Mouse (Mus musculus) heart, embryonic 15.5 days (tissue): ENCODE results near the gene Fbxo27. TPM values are rescaled to one million over a fixed set of nuclear protein-coding genes. Genes with fewer than 3 reads are reported as not detected.
"Not testable (repeated sequence)": the region's sequence is repeated elsewhere in the genome, so short reads cannot be mapped to it uniquely, and the experiment has no call there.

Experiments
- ATAC-seq: fragments of 200-750 bp; cut with Nextera tagmentation; replicated peaks from 2 replicates; pipeline ENCODE4 v1.8.0; 2017; ENCODE audit warnings: low read depth, moderate TSS enrichment; ENCODE audit not compliant: insufficient number of reproducible peaks, insufficient read depth, low FRiP score
- H3K27ac ChIP-seq: fragments of 300-500 bp; sonication (generic); 2 replicates; pipeline ENCODE4 v1.5.1; 2015; ENCODE audit warnings: mild to moderate bottlenecking, inconsistent platforms
- H3K27me3 ChIP-seq: fragments of 300-500 bp; sonication (generic); 2 replicates; pipeline ENCODE4 v1.6.1; 2015; ENCODE audit warnings: inconsistent platforms
- H3K36me3 ChIP-seq: fragments of 300-500 bp; sonication (generic); 2 replicates; pipeline ENCODE4 v1.6.1; 2015; ENCODE audit warnings: mild to moderate bottlenecking, inconsistent platforms
- H3K4me1 ChIP-seq: fragments of 300-500 bp; sonication (generic); replicated peaks from 2 replicates; pipeline ENCODE4 v1.6.1; 2015; ENCODE audit warnings: inconsistent platforms
- H3K4me2 ChIP-seq: fragments of 300-500 bp; sonication (generic); 2 replicates; pipeline ENCODE4 v1.6.1; 2015; ENCODE audit warnings: inconsistent platforms, mild to moderate bottlenecking, moderate library complexity
- H3K4me3 ChIP-seq: fragments of 300-500 bp; sonication (generic); 2 replicates; pipeline ENCODE4 v1.5.1; 2015; ENCODE audit warnings: mild to moderate bottlenecking, inconsistent platforms
- H3K9ac ChIP-seq: fragments of 300-500 bp; sonication (generic); 2 replicates; pipeline ENCODE4 v1.6.1; 2015; ENCODE audit warnings: mild to moderate bottlenecking, inconsistent platforms
- H3K9me3 ChIP-seq: fragments of 300-500 bp; sonication (generic); replicated peaks from 2 replicates; pipeline ENCODE4 v1.6.1; 2016; ENCODE audit warnings: inconsistent platforms
- WGBS: fragments of 180-500 bp; shearing (Covaris S2); methylation state at CpG from one replicate; pipeline ENCODE4 v1.1.7; 2015; ENCODE audit warnings: mixed read lengths; 5-methylcytosine and 5-hydroxymethylcytosine counted together
- polyA plus RNA-seq: library from polyadenylated mRNA; unstranded; fragments of >200 nt; fragmentation: Nextera tagmentation; extraction: Ambion mirVana; gene quantifications from 2 replicates; pipeline ENCODE4 v1.2.1, GENCODE M21; 2015

Fbxo27 gene
- 3.4 and 3.9 TPM in 2 replicates for polyA plus RNA-seq

DNA sequence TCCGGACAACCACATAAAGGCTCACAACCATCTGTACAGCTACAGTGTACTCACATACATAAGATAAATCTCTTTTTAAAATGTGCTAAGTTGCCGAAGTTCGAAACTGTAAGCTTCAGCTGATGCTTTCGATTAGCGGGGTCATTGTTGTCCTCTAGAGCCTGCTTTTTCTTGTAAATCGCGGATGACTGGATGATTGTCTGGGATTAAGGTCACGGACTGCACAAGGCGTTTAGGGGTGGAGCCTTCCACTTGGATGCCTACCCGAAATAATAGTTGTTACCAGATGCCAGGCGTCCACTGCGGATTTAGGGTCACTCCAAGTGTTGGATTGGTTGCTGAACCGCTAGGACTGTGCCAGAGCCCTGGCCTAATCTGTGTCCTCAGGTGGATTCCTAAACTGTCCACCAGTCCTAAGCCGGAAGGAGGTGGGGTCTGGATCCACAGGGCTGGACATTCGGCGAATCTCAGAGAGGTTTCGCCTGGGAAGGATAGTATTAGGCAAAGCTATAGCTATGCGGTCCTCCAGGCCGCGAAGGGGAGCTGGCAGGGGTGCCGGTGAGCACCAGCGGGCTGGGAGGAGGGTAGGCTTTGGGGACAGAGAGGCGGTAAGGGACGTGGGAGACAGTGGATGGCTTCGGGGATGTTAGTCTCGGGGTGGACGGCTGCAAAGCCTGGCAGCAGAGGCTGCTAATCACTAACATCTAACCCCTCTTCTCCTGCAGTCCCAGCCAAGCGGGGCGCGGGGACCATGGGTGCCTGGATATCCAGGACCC is at the start of gene Fbxo27:
Fbxo27 (plus strand) TSS at position 305 of the 776 bp plus-strand sequence.
- 35% methylated on average over 30 of the region's 30 CpGs for WGBS
- Histone ChIP-seq H3K9ac (peak within 1 kb of the TSS; percentile 56), H3K27ac (no peak within 1 kb of the TSS), H3K9me3 (no peaks in the 10 kb centered on the region), H3K36me3 (no peaks in the 10 kb centered on the region), H3K4me2 (peak within 1 kb of the TSS; percentile 96), H3K27me3 (peaks cover 20% of the 10 kb centered on the region), H3K4me3 (peak within 1 kb of the TSS; percentile 62), H3K4me1 (peaks cover 14% of the 10 kb centered on the region)
- peak; percentile 28 for ATAC-seq

DNA sequence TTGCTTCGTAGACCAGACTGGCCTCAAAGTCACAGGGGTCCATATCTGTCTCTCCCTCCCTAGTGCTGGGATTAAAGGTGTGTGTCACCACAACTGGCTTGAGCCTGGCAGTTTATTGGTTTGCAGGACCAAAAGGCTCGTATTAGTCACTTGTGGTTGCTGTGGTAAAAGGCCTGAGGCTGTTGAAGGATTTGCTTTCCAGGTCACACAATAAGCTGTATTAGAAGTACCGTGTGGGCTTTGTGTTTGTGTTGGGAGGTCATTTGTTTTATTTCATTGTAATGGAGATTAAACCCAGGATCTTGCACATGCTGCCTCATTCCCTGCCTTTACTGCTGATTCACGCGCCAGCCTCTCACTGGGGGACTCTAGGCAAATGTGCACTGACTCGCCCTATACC is 47.3 kb upstream of the Fbxo27 start:
- Histone ChIP-seq H3K36me3 (no peaks in the 10 kb centered on the region), H3K27ac (no peak overlapping the region), H3K4me1 (no peaks in the 10 kb centered on the region), H3K9me3 (no peaks in the 10 kb centered on the region), H3K27me3 (no peaks in the 10 kb centered on the region), H3K4me3 (no peak overlapping the region), H3K9ac (no peak overlapping the region), H3K4me2 (no peak overlapping the region)
- no peak for ATAC-seq
- 73% methylated on average over 6 of the region's 6 CpGs for WGBS

DNA sequence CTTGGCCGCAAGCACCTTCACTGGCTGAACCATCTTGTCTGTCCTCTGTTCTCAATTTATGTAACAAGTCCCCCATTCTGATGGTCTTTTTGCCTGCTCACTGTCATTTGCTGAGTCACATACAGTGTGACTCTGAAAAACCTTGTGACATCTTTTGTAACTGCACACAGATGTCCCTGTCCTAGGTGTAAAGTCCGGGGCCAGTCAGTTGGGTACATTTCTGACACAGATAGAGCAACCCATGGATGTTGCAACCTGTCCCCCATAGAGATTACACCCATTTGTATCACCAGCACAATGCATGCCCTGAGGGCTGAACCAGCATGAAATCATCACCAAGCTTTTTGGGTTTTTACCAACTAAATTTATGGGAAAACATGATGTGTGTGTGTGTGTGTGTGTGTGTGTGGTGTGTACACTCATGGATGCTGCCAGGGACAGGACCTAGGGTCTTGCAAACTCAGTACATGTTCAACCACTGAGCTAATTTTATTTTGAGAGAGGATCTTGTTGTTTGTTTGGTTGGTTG is 46.6 kb upstream of the Fbxo27 start:
- Histone ChIP-seq H3K4me3 (no peak overlapping the region), H3K36me3 (no peaks in the 10 kb centered on the region), H3K9ac (no peak overlapping the region), H3K4me1 (no peaks in the 10 kb centered on the region), H3K27ac (no peak overlapping the region), H3K27me3 (no peaks in the 10 kb centered on the region), H3K9me3 (no peaks in the 10 kb centered on the region), H3K4me2 (no peak overlapping the region)
- 85% methylated on average over 2 of the region's 2 CpGs for WGBS
- no peak for ATAC-seq

DNA sequence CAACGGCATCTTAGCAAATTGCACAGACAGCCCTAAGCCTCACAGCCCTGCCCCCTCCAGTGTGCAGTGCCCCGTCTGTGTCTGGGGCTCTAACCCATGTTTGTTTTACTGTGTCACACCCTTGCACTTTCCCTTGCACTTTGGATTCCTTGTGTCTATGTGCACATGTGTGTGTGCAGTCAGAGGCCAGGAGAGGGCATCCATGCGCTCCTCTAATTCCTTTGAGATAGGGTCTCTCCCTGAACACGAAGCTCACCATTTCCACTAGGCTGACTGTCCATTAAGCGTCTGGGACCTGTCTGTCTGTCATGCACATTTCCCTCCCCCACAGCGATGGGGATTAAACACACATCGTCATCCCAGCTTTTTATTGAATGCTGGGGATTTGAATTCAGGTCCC is 45.6 kb upstream of the Fbxo27 start:
- Histone ChIP-seq H3K9ac (no peak overlapping the region), H3K36me3 (no peaks in the 10 kb centered on the region), H3K4me3 (no peak overlapping the region), H3K9me3 (no peaks in the 10 kb centered on the region), H3K27me3 (no peaks in the 10 kb centered on the region), H3K4me2 (no peak overlapping the region), H3K4me1 (no peaks in the 10 kb centered on the region), H3K27ac (no peak overlapping the region)
- ATAC-seq = no peak
- 53% methylated on average over 7 of the region's 7 CpGs for WGBS

DNA sequence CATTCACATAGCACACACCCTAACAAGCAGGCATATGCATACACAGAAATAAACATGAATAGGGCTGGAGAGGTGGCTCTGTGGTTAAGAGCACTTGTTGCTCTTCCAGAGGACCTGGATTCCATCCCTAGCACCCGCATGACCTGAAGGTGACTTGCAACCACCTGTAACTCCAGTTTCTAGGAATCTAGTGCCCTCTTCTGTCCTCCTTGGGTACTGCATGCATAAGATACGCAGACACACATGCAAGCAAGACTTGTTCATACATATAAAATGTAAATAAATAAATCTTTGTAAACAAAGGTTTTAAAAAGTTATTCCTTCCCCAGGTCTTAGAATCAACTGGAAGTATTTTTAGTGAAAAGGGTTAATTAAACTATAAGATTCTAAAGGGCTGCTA is 41.5 kb upstream of the Fbxo27 start:
- no peak overlapping the region for H3K9ac ChIP-seq

DNA sequence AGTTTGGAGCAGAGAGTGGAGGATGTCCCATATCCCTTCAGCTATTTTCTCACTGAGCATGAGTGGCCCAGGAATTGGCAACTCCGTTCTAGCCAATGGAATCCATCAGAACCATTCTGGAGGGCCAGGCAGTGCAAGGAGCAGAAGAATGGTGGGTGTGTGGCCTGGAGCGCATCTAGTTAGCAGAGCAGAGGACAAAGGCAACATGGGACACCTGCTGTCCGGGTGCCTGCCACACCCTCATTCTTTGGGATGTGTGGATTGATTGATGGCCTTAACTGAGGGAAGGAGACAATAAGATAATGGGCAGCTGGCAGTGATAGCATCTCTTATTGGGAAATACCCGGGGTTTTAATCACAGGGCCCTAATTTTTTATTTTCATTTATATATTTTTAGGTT is 36.2 kb upstream of the Fbxo27 start:
- H3K4me3 ChIP-seq = no peak overlapping the region
- H3K4me1 ChIP-seq = no peaks in the 10 kb centered on the region
- no peaks in the 10 kb centered on the region for H3K36me3 ChIP-seq
- no peak overlapping the region for H3K9ac ChIP-seq
- WGBS = 56% methylated on average over 4 of the region's 4 CpGs
- no peak for ATAC-seq
- H3K27ac ChIP-seq = no peak overlapping the region
- H3K9me3 ChIP-seq = no peaks in the 10 kb centered on the region
- H3K27me3 ChIP-seq = 0 out of 2 replicates have a peak, but pooled peaks cover 2% of the 10 kb centered on the region
- H3K4me2 ChIP-seq = no peak overlapping the region

More for the DNA sequence above, 41.5 kb upstream of the Fbxo27 start:
- no peaks in the 10 kb centered on the region for H3K9me3 ChIP-seq
- no peak overlapping the region for H3K27ac ChIP-seq
- no peaks in the 10 kb centered on the region for H3K36me3 ChIP-seq
- WGBS = 86% methylated on average over 2 of the region's 2 CpGs
- H3K4me3 ChIP-seq = no peak overlapping the region
- H3K27me3 ChIP-seq = no peaks in the 10 kb centered on the region
- ATAC-seq = no peak
- H3K4me1 ChIP-seq = no peaks in the 10 kb centered on the region
- H3K4me2 ChIP-seq = no peak overlapping the region

DNA sequence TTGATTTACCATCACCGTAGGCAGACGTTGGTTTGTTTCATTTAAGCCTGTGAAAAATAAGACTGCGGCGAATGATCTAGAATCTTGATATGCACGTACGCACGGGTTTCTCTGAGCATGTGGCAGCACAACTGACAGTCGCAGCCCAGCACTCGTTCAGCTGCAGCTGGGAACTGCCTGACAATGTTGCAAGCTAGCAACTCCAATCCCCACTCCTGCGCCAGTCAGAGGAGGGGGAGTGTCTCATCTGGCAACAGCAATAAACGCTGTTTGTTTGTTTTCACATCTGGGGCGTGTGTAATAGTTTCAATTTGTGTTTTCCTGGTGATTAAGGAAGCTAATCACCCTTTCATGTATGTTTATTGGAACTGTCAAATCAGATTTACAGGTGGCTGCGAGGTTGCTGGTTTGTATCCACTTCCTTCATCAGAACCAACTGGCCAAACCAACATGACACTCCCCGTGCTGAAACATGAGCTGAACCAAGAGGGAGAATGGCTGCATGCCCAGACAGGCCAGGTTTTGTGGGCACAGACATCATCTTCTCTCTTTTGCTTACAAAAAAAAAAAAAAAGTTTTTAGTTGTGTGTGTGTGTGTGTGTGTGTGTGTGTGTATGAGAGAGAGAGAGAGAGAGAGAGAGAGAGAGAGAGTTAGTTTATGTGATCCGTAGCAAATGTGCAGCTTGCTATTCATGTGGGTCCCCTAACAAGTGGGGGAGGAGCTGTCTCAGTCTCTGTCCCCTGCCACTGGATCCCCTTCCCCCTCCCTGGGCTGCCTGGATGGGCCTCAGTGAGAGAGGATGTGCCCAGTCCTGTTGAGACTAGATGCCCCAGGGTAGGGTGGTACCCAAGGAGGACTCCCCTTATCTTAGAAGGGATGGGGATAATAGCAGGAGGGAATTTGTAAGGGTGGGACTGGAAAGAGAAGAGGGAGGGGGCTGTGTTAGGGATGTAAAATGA is 26.7 kb upstream of the Fbxo27 start:
- H3K4me3 ChIP-seq = 0 out of 2 replicates have a peak overlapping the region, but pooled peaks have one; percentile 11
- WGBS = 23% methylated on average over 15 of the region's 15 CpGs
- no peaks in the 10 kb centered on the region for H3K9me3 ChIP-seq
- H3K4me2 ChIP-seq = peak overlapping the region; percentile 41
- no peak for ATAC-seq
- peaks cover 4% of the 10 kb centered on the region; the same call in 1 of the 2 replicates for H3K27me3 ChIP-seq
- no peak overlapping the region for H3K9ac ChIP-seq
- no peaks in the 10 kb centered on the region; the same call in 1 of the 2 replicates for H3K4me1 ChIP-seq
- H3K27ac ChIP-seq = no peak overlapping the region
- no peaks in the 10 kb centered on the region for H3K36me3 ChIP-seq

DNA sequence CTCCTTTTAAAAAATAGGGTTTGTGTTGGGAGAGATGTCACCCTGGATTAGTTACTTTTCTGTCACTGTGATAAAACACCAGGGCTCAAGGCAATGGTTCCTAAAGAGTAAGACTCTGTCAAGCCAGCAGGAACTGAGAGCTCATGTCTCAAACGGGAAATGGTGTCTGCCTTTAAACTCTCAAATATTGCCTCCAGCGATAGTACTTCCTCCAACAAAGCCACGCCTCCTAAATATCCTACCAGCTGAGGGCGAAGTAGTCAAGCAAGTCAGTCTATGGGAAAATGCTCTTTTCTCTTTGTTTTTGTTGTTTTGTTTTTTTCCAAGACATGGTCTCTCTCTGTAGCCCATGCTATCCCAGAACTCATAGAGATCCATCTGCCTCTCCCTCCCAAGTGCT is 21.5 kb upstream of the Fbxo27 start:
- WGBS = 51% methylated on average over 4 of the region's 4 CpGs

DNA sequence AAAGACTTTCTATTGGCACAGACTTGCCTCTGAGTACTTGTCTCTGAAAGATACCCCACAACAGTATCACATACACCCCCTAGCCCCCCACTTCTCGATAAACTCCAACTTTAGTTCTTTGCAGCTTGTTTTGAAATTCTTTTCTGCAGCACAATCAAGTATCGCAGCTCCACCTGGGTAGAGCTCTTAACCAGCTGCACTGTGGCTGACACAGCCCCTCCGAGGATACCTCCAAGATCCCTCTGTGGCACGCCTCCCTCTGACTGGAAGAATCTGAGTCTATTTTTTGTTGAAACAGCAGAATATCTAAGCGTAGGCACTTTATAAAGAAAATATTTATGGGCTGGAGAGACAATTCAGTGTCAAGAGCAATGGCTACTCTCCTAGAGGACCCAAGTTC is 20.4 kb upstream of the Fbxo27 start:
- H3K9me3 ChIP-seq = no peaks in the 10 kb centered on the region
- WGBS = 82% methylated on average over 5 of the region's 5 CpGs
- no peak overlapping the region for H3K9ac ChIP-seq
- no peaks in the 10 kb centered on the region for H3K4me1 ChIP-seq
- H3K27me3 ChIP-seq = no peaks in the 10 kb centered on the region
- no peaks in the 10 kb centered on the region for H3K36me3 ChIP-seq
- no peak overlapping the region for H3K4me3 ChIP-seq
- H3K4me2 ChIP-seq = no peak overlapping the region
- H3K27ac ChIP-seq = no peak overlapping the region
- ATAC-seq = no peak

More for the DNA sequence above, 21.5 kb upstream of the Fbxo27 start:
- ATAC-seq = no peak
- no peak overlapping the region for H3K27ac ChIP-seq
- H3K9me3 ChIP-seq = no peaks in the 10 kb centered on the region
- no peak overlapping the region for H3K4me3 ChIP-seq
- no peaks in the 10 kb centered on the region for H3K4me1 ChIP-seq
- H3K36me3 ChIP-seq = no peaks in the 10 kb centered on the region
- H3K9ac ChIP-seq = no peak overlapping the region
- no peaks in the 10 kb centered on the region for H3K27me3 ChIP-seq
- H3K4me2 ChIP-seq = no peak overlapping the region

DNA sequence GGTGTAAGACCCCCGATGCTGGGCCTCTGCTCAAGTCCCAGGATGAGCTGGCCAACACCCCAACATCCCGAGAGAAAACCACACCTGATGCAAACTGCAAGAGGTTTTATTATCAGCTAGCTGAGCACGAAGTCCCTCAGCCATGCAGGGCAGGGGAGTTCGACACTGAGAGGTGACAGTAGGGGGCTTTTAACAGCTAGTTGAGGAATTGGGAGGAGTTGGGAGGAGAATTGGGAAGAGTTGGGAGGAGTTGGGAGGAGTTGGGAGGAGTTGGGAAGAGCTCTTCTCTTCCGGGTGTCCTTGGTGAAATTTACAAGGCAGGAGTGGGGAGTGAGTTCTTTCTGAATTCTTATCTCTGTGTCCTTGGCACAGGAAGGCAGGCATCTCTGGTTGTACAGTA is 19.9 kb upstream of the Fbxo27 start:
- H3K36me3 ChIP-seq, H3K9ac ChIP-seq, ATAC-seq, H3K4me2 ChIP-seq, H3K27ac ChIP-seq, H3K27me3 ChIP-seq, H3K4me1 ChIP-seq, H3K9me3 ChIP-seq, H3K4me3 ChIP-seq: not testable (repeated sequence)
- 52% methylated on average over 5 of the region's 5 CpGs for WGBS

DNA sequence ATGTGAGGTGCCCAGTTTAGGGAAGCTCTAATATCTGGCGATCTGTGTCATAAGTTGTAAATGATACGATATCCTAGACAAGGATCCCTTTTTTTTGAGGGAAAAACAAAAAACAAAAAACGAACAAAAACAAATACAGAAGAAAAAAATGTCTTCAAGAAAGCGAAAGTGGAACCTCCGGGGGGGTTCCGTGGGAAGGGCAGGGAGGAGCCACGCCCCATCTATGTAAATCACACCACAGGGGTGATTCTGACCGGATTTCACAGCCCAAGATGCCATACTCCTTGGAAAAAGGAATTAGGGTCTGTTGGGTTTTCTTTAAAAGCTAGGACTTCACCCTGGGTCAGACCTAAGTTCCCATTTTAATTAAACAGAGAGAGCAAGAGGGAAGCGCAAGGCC is 17.7 kb upstream of the Fbxo27 start:
- Histone ChIP-seq H3K4me1 (no peaks in the 10 kb centered on the region), H3K9ac (no peak overlapping the region), H3K9me3 (no peaks in the 10 kb centered on the region), H3K4me2 (no peak overlapping the region), H3K36me3 (no peaks in the 10 kb centered on the region), H3K4me3 (no peak overlapping the region), H3K27me3 (no peaks in the 10 kb centered on the region), H3K27ac (no peak overlapping the region)
- ATAC-seq = no peak
- 66% methylated on average over 9 of the region's 9 CpGs for WGBS
